9 mouse cellular contexts compared by ENCODE assay signal in the genomic region with DNA sequence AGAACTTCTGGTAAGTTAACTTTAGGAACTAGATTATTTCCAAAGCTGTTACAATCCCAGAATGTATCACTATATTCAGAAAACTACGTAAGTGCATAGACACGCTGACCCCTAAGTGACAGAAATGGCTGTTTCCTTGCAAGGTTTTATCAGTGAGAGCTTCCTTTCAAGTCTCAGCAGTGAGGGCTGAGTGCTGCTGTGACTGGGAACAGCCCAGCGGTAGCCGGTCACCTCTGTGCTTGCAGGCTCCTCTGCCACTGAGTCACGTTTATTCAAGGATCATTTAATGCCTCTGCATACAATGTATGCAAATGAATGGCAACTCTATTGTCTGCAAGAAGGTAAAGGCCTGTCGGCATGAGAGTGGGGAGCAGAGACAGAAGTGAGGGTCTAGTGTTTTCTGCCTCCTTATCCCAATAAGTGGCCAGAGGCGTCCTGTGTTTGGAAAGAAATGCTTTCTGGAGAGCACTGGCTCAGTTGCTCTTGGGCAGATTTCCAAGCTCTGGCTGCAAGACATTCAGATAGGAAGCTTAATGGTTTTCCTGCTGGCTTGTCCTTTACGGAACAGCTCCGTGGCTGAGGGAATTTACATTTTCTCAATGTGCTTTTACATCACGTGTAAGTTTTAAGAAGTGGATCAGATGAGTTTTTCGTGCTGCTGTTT. TPM values are rescaled to one million over a fixed set of nuclear protein-coding genes. Genes with fewer than 3 reads are reported as not detected.
A peak's percentile ranks its signal among the peaks of the same experiment; 100 is the strongest.
DNase-seq lines count a peak whose midpoint lies in the region; ATAC-seq and TF ChIP-seq lines count a peak whose summit lies in the region.
"Had no signal": no experiment of that assay in that cellular context is flagged by ENCODE, and none has a peak within 500 bp of the region (broad histone marks: within the 10 kb centered on the region; RNA-seq: fewer than 3 reads in every experiment).

No protein-coding gene starts in this region.

- 11% methylated on average over 11 of the region's 11 CpGs for WGBS in forebrain, postnatal 0 days
- WGBS in liver, embryonic 11.5 days = 22% methylated on average over 11 of the region's 11 CpGs

- H3K4me2 ChIP-seq in forebrain, postnatal 0 days (ENCODE audit: low read depth) = no peak overlapping the region
- H3K4me2 ChIP-seq in liver, embryonic 11.5 days = no peak overlapping the region
- H3K4me2 ChIP-seq: limb, embryonic 12.5 days had no signal

- no peak overlapping the region for H3K27ac ChIP-seq in forebrain, postnatal 0 days (ENCODE audit: low read depth, low read length)
- H3K27ac ChIP-seq in liver, embryonic 11.5 days (ENCODE audit: low read depth, low read length) = no peak overlapping the region
- H3K27ac ChIP-seq: limb, embryonic 12.5 days had no signal

- no peak overlapping the region for H3K9ac ChIP-seq in forebrain, postnatal 0 days
- no peak overlapping the region for H3K9ac ChIP-seq in liver, embryonic 11.5 days (ENCODE audit: low read depth, low read length)
- H3K9ac ChIP-seq: limb, embryonic 12.5 days had no signal

- H3K4me1 ChIP-seq in forebrain, postnatal 0 days (ENCODE audit: insufficient read depth) = 0 out of 2 replicates have a peak, but pooled peaks cover 4% of the 10 kb centered on the region
- no peaks in the 10 kb centered on the region for H3K4me1 ChIP-seq in liver, embryonic 11.5 days (replicated peaks; ENCODE audit: control insufficient read depth, insufficient read depth, low read length)
- H3K4me1 ChIP-seq: limb, embryonic 12.5 days had no signal

- no peak for TF ChIP-seq CTCF in forebrain, postnatal 0 days (IDR thresholded peaks at IDR 0.05; ENCODE audit: low read depth)

- no peak for ATAC-seq in forebrain, postnatal 0 days
- no peak for ATAC-seq in liver, embryonic 11.5 days (replicated peaks; ENCODE audit: low FRiP score)
- ATAC-seq in frontal cortex, adult (ENCODE audit: low TSS enrichment) = no peak

- H3K4me3 ChIP-seq in forebrain, postnatal 0 days (ENCODE audit: low read depth, low read length) = no peak overlapping the region
- no peak overlapping the region for H3K4me3 ChIP-seq in liver, embryonic 11.5 days (ENCODE audit: low read depth, low read length)
- H3K4me3 ChIP-seq: limb, embryonic 12.5 days; myocyte had no signal

- no peaks in the 10 kb centered on the region for H3K9me3 ChIP-seq in forebrain, postnatal 0 days (ENCODE audit: low read length)
- H3K9me3 ChIP-seq in liver, embryonic 11.5 days (ENCODE audit: control insufficient read depth, low read length) = no peaks in the 10 kb centered on the region
- H3K9me3 ChIP-seq: limb, embryonic 12.5 days had no signal

- H3K27me3 ChIP-seq in forebrain, postnatal 0 days (ENCODE audit: insufficient read depth, low read length) = no peaks in the 10 kb centered on the region
- H3K27me3 ChIP-seq in liver, embryonic 11.5 days (replicated peaks; ENCODE audit: control insufficient read depth, insufficient read depth, low read length) = no peaks in the 10 kb centered on the region

- peak; percentile 3 for DNase-seq in kidney, adult 9 months
- no peak for DNase-seq in kidney, adult 11 months
- DNase-seq in adipocyte (ENCODE audit: low spot score) = peak; percentile 32
- peak; percentile 41 for DNase-seq in forebrain, postnatal 0 days
- DNase-seq in kidney, postnatal 36 days = peak; percentile 18 to 21
- no peak for DNase-seq in liver, embryonic 11.5 days (ENCODE audit: low spot score)

- H3K36me3 ChIP-seq in forebrain, postnatal 0 days (ENCODE audit: insufficient read depth) = no peaks in the 10 kb centered on the region
- no peaks in the 10 kb centered on the region for H3K36me3 ChIP-seq in liver, embryonic 11.5 days (ENCODE audit: control insufficient read depth, insufficient read depth, low read length)
- H3K36me3 ChIP-seq: limb, embryonic 12.5 days had no signal

RNA-seq across cellular contexts. Expression of a gene that starts 43.7 kb away (rescaled TPM):
- 29.3 and 33.4 TPM in 2 replicates for total RNA-seq in forebrain, postnatal 0 days (2014; rRNA removed)
- polyA plus RNA-seq in forebrain, postnatal 0 days (2015; fragmentation: Nextera tagmentation; extraction: Ambion mirVana) = 26.4 and 26.7 TPM in 2 replicates
- polyA plus RNA-seq in liver, embryonic 11.5 days (2014; fragmentation: Nextera tagmentation; extraction: Ambion mirVana) = 15.5 and 18.0 TPM in 2 replicates

Comparison
In these comparisons a context has a peak if more than half of its experiments do, and no peak if none do; other contexts are left out.
1. DNase-seq: peak in kidney, adult 9 months (single experiment), adipocyte (single experiment), forebrain, postnatal 0 days (single experiment) and kidney, postnatal 36 days (2 of 2); none in kidney, adult 11 months (single experiment) and liver, embryonic 11.5 days (single experiment).